Mouse (Mus musculus) heart, postnatal 0 days (tissue): Measurements from ENCODE around the gene Ccr1l1.

Experiments
- CTCF ChIP-seq: IDR thresholded peaks from 2 replicates; pipeline ENCODE4 v1.5.1; 2016; ENCODE audit warnings: antibody characterized with exemption, control low read depth, low read depth
- EP300 ChIP-seq: IDR thresholded peaks from 2 replicates; pipeline ENCODE4 v1.6.1; 2016; ENCODE audit warnings: antibody characterized with exemption, low read depth

GRCm38 (mm10) chr9:123935776-123936175 is 42.4 kb downstream of the Ccr1l1 start:
- no peak for TF ChIP-seq CTCF
- no peak for TF ChIP-seq EP300
